Mouse (Mus musculus): ENCODE results near the gene Vmn2r87. TPM values are rescaled to one million over a fixed set of nuclear protein-coding genes. Genes with fewer than 3 reads are reported as not detected.

The Vmn2r87 gene
- total and polyA plus RNA-seq, 3 experiments: not detected

DNA sequence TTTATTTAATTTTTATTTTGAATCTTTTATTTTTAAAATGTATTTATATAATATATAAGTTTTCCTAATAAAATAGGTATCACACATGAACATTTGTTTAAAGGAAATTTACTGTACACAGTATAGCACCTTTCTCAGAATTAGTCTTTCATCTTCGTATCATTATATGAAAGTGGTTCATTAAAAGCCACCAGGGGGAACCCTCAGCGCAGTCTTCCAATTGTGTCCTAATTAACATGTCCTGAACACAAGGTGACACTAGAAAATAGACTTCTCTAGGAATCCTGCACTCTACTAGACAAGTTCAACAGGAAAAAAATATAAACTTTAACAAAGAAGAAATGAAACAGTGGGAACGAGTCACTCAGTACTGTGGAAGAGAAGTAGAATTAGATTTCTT lies 38.9 kb upstream of the Vmn2r87 start:
- H3K9ac ChIP-seq (ENCODE audit: insufficient read depth, low read depth): no peak overlapping the region
- no peaks in the 10 kb centered on the region for H3K27me3 ChIP-seq (replicated peaks)
- TF ChIP-seq BHLHE40 (IDR thresholded peaks at IDR 0.05; ENCODE audit: low read depth, low read length) (no peak), ZNF384 (IDR thresholded peaks at IDR 0.05; ENCODE audit: low read depth, low read length) (no peak), ZC3H11A (IDR thresholded peaks at IDR 0.05; ENCODE audit: low read depth, low read length) (peak; percentile 22; the same call in 1 of the 2 replicates), TBP (conservative IDR thresholded peaks at IDR 0.05; ENCODE audit: low read depth, low read length) (no peak), POLR2A (IDR thresholded peaks at IDR 0.05; ENCODE audit: low read depth, low read length) (no peak), GABPA (IDR thresholded peaks at IDR 0.05; ENCODE audit: insufficient replicate concordance, low read depth, low read length) (no peak), ETS1 (conservative IDR thresholded peaks at IDR 0.05; ENCODE audit: low read depth, low read length) (no peak), CTCF (conservative IDR thresholded peaks at IDR 0.05 in 1 of 2, IDR thresholded peaks at IDR 0.05 in 1 of 2; ENCODE audit: low read depth in 2 of 2, low read length in 2 of 2) (peak in 1 of 2 experiments; percentile 69; a peak in 2 of 4 replicates), RAD21 (IDR thresholded peaks at IDR 0.05; ENCODE audit: low read depth, low read length) (peak; percentile 76), SMC3 (IDR thresholded peaks at IDR 0.05; ENCODE audit: low read depth, low read length) (peak; percentile 75), TCF12 (IDR thresholded peaks at IDR 0.05; ENCODE audit: low read depth, low read length) (no peak), NELFE (IDR thresholded peaks at IDR 0.05; ENCODE audit: low read depth, low read length) (no peak), ELF1 (IDR thresholded peaks at IDR 0.05; ENCODE audit: low read depth, low read length) (no peak), MXI1 (IDR thresholded peaks at IDR 0.05; ENCODE audit: low read depth, low read length) (no peak), CHD1 (IDR thresholded peaks at IDR 0.05; ENCODE audit: low read depth, low read length) (no peak), CHD2 (IDR thresholded peaks at IDR 0.05; ENCODE audit: low read length) (no peak)
- H3K4me2 ChIP-seq (ENCODE audit: insufficient read depth, low read depth, poor library complexity, severe bottlenecking): no peak overlapping the region
- peak; percentile 53 for DNase-seq (ENCODE audit: extremely low read depth)
- H3K4me1 ChIP-seq (ENCODE audit: control insufficient read depth in 1 of 2, insufficient read depth in 2 of 2): no peaks in the 10 kb centered on the region
- H3K9me3 ChIP-seq (replicated peaks; ENCODE audit: low read length): no peaks in the 10 kb centered on the region
- H3K36me3 ChIP-seq (replicated peaks in 1 of 2; ENCODE audit: control insufficient read depth in 1 of 2, insufficient read depth in 1 of 2, low read length in 1 of 2): no peaks in the 10 kb centered on the region
- no peaks in the 10 kb centered on the region for H3K79me2 ChIP-seq (replicated peaks; ENCODE audit: control insufficient read depth, extremely low read depth, insufficient read depth, poor library complexity, severe bottlenecking)
- H3K27ac ChIP-seq (ENCODE audit: insufficient read depth, low read depth): no peak overlapping the region
- in situ Hi-C loops (cut with MboI; ENCODE audit: low pct_ligation_motif_present, low pct_unique_long_range_greater_than_20kb, low sequenced_read_pairs): no loop called here
- H3K4me3 ChIP-seq (replicated peaks in 1 of 3; ENCODE audit: low read depth in 2 of 3, low read length in 2 of 3, poor library complexity in 1 of 3): no peak overlapping the region
- dilution Hi-C loops (cut with MboI; ENCODE audit: extremely low pct_ligation_motif_present, extremely low pct_unique_long_range_greater_than_20kb, low sequenced_read_pairs): no loop called here

- H3K27me3 ChIP-seq (replicated peaks): no peaks in the 10 kb centered on the region
- DNase-seq (ENCODE audit: extremely low read depth): no peak
- in situ Hi-C loops (cut with MboI; ENCODE audit: low pct_ligation_motif_present, low pct_unique_long_range_greater_than_20kb, low sequenced_read_pairs): no loop called here
Observed at GRCm38 (mm10) chr10:130527926-130528325, 30.7 kb upstream of the Vmn2r87 start.

More at GRCm38 (mm10) chr10:130527926-130528325, 30.7 kb upstream of the Vmn2r87 start:
- H3K9me3 ChIP-seq (replicated peaks; ENCODE audit: low read length): no peaks in the 10 kb centered on the region
- no peaks in the 10 kb centered on the region for H3K79me2 ChIP-seq (replicated peaks; ENCODE audit: control insufficient read depth, extremely low read depth, insufficient read depth, poor library complexity, severe bottlenecking)
- no peak overlapping the region for H3K27ac ChIP-seq (ENCODE audit: insufficient read depth, low read depth)
- H3K36me3 ChIP-seq (replicated peaks in 1 of 2; ENCODE audit: control insufficient read depth in 1 of 2, insufficient read depth in 1 of 2, low read length in 1 of 2): no peaks in the 10 kb centered on the region
- H3K9ac ChIP-seq (ENCODE audit: insufficient read depth, low read depth): no peak overlapping the region
- no peaks in the 10 kb centered on the region for H3K4me1 ChIP-seq (ENCODE audit: control insufficient read depth in 1 of 2, insufficient read depth in 2 of 2)
- TF ChIP-seq MAX (IDR thresholded peaks at IDR 0.05; ENCODE audit: low read length) (no peak), POLR2A (IDR thresholded peaks at IDR 0.05; ENCODE audit: low read depth, low read length) (no peak), HCFC1 (IDR thresholded peaks at IDR 0.05; ENCODE audit: low read depth, low read length) (no peak), CHD1 (IDR thresholded peaks at IDR 0.05; ENCODE audit: low read depth, low read length) (no peak), TCF12 (IDR thresholded peaks at IDR 0.05; ENCODE audit: low read depth, low read length) (no peak), SMC3 (IDR thresholded peaks at IDR 0.05; ENCODE audit: low read depth, low read length) (no peak), UBTF (IDR thresholded peaks at IDR 0.05; ENCODE audit: low read depth, low read length) (no peak), JUND (conservative IDR thresholded peaks at IDR 0.05; ENCODE audit: low read depth, low read length) (no peak), EP300 (IDR thresholded peaks at IDR 0.05; ENCODE audit: low read length) (no peak)
- H3K4me2 ChIP-seq (ENCODE audit: insufficient read depth, low read depth, poor library complexity, severe bottlenecking): no peak overlapping the region
- dilution Hi-C loops (cut with MboI; ENCODE audit: extremely low pct_ligation_motif_present, extremely low pct_unique_long_range_greater_than_20kb, low sequenced_read_pairs): no loop called here
- no peak overlapping the region for H3K4me3 ChIP-seq (replicated peaks in 1 of 3; ENCODE audit: low read depth in 2 of 3, low read length in 2 of 3, poor library complexity in 1 of 3)

Measured in CH12.LX (cell line).